Mouse (Mus musculus) gonadal fat pad, adult 2 months (tissue): ENCODE measurements around the gene Gm10717. TPM values are rescaled to one million over a fixed set of nuclear protein-coding genes. Genes with fewer than 3 reads are reported as not detected.
A peak's percentile ranks its signal among the peaks of the same experiment; 100 is the strongest.
"Not testable (repeated sequence)": the region's sequence is repeated elsewhere in the genome, so short reads cannot be mapped to it uniquely, and the experiment has no call there.

Source experiments
- DNase-seq: peaks from one replicate; pipeline ENCODE4 v3.0.0-alpha.2; 2012; ENCODE audit warnings: low read depth
- polyA plus RNA-seq: library from polyadenylated mRNA; depleted of rRNA; stranded (reverse); fragments of >200 nt; gene quantifications from 2 replicates; pipeline ENCODE4 v1.2.3, GENCODE M21; 2012; rRNA removed

The Gm10717 gene
- polyA plus RNA-seq, 1 experiment, result not detected

- not testable (repeated sequence) for DNase-seq
Measured at GRCm38 (mm10) chr9:3023985-3024648, 1.1 kb upstream of the Gm10717 start.

DNA sequence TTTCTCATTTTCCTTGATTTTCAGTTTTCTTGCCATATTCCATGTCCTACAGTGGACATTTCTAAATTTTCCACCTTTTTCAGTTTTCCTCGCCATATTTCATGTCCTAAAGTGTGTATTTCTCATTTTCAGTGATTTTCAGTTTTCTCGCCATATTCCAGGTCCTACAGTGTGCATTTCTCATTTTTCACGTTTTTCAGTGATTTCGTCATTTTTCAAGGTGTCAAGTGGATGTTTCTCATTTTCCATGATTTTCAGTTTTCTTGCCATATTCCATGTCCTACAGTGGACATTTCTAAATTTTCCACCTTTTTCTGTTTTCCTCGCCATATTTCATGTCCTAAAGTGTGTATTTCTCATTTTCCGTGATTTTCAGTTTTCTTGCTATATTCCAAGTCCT lies 436 bp downstream of the Gm10717 start:
- DNase-seq, result not testable (repeated sequence)

DNA sequence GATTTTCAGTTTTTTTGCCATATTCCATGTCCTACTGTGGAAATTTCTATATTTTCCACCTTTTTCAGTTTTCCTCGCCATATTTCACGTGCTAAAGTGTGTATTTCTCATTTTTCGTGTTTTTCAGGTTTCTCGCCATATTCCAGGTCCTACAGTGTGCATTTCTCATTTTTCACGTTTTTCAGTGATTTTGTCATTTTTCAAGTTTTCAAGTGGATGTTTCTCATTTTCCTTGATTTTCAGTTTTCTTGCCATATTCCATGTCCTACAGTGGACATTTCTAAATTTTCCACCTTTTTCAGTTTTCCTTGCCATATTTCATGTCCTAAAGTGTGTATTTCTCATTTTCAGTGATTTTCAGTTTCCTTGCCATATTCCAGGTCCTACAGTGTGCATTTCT lies 919 bp downstream of the Gm10717 start:
- not testable (repeated sequence) for DNase-seq

GRCm38 (mm10) chr9:3026741-3027140 lies 1.5 kb downstream of the Gm10717 start:
- DNase-seq, result not testable (repeated sequence)

DNA sequence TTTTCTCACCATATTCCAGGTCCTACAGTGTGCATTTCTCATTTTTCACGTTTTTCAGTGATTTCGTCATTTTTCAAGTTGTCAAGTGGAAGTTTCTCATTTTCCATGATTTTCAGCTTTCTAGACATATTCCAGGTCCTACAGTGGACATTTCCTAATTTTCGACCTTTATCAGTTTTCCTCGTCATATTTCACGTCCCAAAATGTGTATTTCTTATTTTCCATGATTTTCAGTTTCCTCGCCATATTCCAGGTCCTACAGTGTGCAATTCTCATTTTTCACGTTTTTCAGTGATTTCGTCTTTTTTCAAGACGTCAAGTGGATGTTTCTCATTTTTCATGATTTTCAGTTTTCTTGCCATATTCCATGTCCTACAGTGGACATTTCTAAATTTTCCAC lies 2.0 kb downstream of the Gm10717 start:
- peak; percentile 0 for DNase-seq

- DNase-seq, result not testable (repeated sequence)
Measured at GRCm38 (mm10) chr9:3029276-3030000, 4.2 kb downstream of the Gm10717 start.

DNA sequence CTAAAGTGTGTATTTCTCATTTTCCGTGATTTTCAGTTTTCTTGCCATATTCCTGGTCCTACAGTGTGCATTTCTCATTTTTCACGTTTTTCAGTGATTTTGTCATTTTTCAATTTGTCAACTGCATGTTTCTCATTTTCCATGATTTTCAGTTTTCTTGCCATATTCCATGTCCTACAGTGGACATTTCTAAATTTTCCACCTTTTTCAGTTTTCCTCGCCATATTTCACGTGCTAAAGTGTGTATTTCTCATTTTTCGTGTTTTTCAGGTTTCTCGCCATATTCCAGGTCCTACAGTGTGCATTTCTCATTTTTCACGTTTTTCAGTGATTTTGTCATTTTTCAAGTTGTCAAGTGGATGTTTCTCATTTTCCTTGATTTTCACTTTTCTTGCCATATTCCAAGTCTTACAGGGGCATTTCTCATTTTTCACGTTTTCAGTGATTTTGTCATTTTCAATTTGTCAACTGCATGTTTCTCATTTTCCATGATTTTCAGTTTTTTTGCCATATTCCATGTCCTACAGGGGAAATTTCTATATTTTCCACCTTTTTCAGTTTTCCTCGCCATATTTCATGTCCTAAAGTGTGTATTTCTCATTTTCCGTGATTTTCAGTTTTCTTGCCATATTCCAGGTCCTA lies 5.6 kb downstream of the Gm10717 start:
- DNase-seq, result peak; percentile 100

DNA sequence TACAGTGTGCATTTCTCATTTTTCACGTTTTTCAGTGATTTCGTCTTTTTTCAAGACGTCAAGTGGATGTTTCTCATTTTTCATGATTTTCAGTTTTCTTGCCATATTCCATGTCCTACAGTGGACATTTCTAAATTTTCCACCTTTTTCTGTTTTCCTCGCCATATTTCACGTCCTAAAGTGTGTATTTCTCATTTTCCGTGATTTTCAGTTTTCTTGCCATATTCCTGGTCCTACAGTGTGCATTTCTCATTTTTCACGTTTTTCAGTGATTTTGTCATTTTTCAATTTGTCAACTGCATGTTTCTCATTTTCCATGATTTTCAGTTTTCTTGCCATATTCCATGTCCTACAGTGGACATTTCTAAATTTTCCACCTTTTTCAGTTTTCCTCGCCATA lies 9.1 kb downstream of the Gm10717 start, which contains the start of gene Gm17535:
Gene Gm17535, plus strand, starts transcription at position 301 of the 400 bp plus-strand sequence.
- not testable (repeated sequence) for DNase-seq

DNA sequence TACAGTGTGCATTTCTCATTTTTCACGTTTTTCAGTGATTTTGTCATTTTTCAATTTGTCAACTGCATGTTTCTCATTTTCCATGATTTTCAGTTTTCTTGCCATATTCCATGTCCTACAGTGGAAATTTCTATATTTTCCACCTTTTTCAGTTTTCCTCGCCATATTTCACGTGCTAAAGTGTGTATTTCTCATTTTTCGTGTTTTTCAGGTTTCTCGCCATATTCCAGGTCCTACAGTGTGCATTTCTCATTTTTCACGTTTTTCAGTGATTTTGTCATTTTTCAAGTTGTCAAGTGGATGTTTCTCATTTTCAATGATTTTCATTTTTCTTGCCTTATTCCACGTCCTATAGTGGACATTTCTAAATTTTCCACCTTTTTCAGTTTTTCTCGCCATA lies 11.4 kb downstream of the Gm10717 start, which contains the start of gene Gm10715:
Gene Gm10715, plus strand, starts transcription at position 301 of the 400 bp plus-strand sequence.
- DNase-seq, result not testable (repeated sequence)

DNA sequence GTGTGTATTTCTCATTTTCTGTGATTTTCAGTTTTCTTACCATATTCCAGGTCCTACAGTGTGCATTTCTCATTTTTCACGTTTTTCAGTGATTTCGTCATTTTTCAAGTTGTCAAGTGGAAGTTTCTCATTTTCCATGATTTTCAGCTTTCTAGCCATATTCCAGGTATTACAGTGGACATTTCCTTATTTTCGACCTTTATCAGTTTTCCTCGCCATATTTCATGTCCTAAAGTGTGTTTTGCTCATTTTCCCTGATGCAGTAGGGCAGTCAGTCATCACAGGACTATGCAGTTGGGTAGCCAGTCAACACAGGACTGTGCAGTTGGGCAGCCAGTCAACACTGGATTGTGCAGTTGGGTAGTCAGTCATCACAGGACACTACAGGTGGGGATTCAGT lies 12.9 kb downstream of the Gm10717 start:
- peak; percentile 6 for DNase-seq

Other genes starting within 250 kb of the Gm10717 start
- not detected in 2 replicates for gene Gm10722, start 24.5 kb upstream of the Gm10717 start, polyA plus RNA-seq
- not detected in 2 replicates for gene Gm11168, start 22.1 kb upstream of the Gm10717 start, polyA plus RNA-seq
- not detected in 2 replicates for gene Gm10721, start 12.3 kb upstream of the Gm10717 start, polyA plus RNA-seq
- gene Gm10720, start 9.8 kb upstream of the Gm10717 start, polyA plus RNA-seq, result not detected in 2 replicates
- not detected in 2 replicates for gene Gm10719, start 8.0 kb upstream of the Gm10717 start, polyA plus RNA-seq
- not detected in 2 replicates for gene Gm10718, start 1.9 kb upstream of the Gm10717 start, polyA plus RNA-seq
- gene Gm17535, start 9.2 kb downstream of the Gm10717 start, polyA plus RNA-seq, result not detected in 2 replicates
- not detected in 2 replicates for gene Gm10715, start 11.5 kb downstream of the Gm10717 start, polyA plus RNA-seq